Mouse (Mus musculus): Measurements from ENCODE around the gene Med28.
A peak's percentile ranks its signal among the peaks of the same experiment; 100 is the strongest.

The Med28 gene

DNA sequence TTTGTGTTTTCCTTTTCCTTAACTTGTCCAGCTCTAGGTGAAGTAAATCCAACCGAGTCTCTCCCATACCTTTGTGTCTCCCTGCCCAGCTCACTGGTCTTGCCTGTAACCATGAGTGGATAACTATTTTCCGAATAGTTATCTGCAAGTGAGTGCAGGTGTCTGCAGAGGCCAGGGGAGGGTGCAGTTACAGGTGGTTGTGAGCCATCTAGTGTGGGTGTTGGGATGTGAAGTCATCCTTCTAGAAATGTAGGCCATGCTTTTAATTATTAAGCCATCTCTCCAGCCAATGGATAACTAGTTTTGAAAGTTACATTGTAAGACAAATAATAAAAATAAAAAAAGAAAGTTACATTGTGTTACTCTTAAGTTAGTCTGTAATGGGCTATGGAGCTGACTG, 6.5 kb upstream of the Med28 start:
- no peak for DNase-seq

DNA sequence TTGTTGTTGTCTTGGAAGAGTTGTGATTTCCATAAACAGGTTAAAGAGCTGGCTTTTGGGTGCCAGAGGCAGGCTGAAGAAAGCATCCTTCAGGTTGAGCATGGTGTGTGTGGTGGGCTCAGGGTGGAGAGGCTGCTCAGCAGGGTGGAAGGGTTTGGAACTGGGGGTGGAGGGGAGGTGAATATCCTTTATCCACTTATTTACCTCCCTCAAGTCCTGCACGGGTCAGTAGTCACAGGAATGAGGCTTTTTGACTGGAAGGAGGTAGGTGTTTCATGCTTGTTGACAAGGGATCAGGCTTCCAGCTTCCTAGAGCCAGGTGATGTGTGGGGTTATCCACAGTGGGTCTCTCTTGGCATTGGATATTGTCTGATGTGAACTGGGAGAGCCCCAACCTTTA, 5.4 kb upstream of the Med28 start:
- DNase-seq, result no peak

DNA sequence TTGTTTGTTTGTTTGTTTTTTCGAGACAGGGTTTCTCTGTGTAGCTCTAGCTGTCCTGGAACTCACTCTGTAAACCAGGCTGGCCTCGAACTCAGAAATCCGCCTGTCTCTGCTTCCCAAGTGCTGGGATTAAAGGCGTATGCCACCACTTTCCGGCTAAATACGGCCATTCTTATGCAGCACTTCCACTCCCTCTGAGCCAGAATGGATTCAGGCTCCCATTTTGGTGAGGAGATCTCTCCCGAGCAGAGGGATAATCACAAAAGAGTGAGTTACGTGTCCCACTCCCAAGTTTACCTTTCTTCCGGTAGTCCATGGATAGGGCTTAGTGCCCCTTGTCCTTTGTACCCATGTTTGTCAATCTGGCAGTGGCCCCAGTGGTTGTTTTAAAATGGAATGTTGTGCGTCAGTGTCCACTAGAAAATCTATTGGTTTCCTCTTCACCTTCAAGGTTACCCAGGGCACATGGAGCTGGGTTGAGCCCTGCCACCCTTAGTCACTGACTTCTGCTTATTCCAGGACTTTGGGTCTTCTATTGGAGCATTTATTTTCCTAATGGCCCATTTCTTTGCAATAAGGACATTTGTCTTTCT, 4.8 kb upstream of the Med28 start:
- DNase-seq, result no peak

DNA sequence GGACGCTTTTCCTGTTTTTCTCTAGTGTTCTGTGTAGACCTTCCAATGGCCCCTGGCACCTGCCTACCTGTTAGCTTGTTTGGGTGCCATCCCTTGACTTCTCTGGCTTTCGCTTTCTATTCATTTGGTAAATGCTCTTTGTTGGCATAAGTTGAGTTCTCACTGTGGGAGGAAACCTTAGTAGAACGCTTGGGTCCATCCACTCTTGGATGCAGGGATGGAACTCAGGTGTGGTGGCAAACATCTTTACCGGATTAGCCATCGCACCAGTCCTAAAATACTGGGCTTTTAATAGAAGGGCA, 731 bp downstream of the Med28 start:
- DNase-seq, result no peak

DNA sequence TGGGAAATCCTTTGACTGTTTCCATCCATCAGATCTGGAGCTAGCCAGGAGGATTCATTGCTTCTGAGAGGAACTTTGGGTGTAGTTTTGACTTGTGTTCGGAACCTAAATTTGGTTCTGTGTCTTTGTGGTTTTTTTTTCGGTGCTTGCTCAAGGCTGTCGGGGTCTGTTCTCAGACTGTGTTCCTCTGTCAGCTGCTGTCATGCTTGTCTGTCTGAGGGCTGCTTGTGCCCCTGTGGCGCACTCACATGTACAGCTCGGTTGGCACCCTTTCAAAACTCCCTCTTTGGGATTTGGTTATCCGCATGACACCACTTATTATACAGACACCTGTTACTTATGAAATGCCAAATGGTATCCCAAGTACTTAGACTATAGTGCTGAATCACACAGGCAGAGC, 1.6 kb downstream of the Med28 start:
- DNase-seq, result no peak

DNA sequence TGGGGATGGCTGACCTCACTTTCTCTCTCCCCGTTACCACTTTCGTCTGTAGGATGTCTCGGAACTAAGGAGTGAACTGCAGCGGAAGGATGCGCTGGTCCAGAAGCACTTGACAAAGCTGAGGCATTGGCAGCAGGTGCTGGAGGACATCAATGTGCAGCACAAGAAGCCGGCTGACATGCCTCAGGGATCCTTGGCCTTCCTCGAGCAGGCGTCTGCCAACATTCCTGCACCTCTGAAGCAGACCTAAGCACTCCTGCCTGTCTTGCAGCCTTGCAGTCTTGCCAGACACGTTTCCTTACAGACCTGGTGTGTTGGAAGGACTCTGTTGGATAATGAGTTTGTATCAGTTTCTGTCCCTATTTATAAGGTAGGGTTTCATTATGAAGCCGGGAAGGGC, 5.1 kb downstream of the Med28 start:
- no peak for DNase-seq

DNA sequence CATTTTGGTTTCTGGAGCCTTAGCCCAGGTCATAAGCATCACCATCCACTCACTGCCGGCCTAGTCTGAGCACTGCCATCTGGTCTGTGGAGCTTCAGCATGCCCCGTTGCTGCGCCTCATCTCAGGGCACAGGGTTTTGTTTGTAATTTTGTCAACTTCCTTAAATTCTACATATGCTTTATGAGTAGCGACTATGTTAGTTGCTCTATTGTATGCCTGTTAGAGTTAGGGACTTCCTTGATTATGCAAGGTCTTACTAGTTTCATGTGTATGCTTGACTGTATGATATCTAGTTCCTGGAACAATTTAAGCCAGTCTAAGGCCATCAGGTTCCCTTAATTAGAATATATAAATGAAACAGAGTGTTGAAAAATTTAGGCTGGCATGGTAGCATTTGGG, 6.3 kb downstream of the Med28 start:
- DNase-seq, result no peak

DNA sequence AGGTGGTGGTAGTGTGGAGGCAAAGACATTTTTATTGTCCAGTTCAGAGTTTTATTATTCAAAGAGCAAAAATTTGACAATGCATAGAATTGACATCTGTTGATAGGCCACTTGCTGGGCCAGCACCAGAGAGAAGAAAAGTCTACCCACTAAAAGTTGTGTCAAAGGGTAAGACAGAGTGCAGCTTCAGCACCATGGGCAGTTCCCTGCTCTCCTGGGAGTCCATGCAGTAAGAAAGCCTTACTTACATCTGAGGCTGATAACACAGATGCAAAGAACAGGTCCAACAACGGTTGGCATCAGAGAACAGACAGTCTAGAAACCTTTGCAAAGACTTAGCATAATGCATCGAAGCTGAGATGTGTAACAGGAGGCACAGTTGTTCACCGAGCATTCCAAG, 9.7 kb downstream of the Med28 start:
- peak; percentile 42 for DNase-seq

DNA sequence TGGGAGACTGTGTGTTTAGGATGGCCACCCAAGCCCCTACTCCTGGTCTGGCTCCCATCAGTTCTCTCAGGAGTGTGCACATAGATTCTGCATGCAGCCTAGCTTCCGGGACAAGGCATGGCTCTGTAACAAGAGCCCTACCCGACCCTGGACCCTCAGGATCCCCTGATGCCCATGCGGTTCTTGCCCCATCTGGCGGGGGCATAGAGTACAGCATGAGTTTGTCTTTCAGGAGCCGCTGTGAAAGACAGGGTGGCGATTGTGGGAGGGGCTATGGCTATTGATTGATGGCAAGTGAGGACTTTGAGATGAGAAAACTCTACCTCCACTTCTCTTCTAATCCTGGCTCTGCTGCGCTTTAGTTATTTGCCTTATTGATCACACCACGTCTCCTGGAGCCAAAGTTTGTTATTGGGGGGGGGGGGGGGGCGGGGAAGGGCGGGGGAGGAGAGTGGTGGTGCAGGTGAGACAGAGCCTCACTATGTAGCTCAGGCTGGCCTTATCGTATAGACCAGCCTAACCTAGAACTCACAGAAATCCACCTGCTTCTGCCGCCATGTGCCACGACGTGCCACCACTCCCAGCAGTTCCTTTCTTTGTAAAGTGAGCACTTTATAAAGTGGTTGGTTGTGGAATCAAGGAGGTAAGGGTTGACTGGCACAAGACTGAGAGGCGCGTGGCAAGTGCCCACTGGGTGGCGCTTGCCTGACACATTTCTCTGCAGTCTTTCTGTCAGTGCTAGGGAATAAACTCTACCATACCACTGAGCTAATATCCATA, 14.5 kb downstream of the Med28 start:
- DNase-seq, result peak; percentile 87

DNA sequence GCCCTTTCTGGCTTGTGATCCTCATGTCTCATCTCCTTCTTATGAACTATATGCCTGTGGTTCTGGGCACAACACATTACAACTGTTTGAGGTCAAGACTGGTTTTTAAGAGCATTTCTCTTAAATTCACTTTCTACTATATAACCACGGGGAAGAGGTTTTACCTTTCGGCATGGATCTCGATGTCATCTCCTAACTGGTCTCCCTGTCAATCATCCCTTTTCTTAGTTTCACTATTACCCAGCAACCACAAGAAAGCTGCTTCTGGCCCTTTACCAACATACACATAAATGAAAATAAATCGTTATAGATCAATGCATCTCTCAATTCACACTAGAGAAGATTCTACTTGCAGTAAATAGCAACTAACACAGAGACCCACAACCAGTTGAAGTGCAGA, 15.1 kb downstream of the Med28 start:
- DNase-seq, result no peak

DNA sequence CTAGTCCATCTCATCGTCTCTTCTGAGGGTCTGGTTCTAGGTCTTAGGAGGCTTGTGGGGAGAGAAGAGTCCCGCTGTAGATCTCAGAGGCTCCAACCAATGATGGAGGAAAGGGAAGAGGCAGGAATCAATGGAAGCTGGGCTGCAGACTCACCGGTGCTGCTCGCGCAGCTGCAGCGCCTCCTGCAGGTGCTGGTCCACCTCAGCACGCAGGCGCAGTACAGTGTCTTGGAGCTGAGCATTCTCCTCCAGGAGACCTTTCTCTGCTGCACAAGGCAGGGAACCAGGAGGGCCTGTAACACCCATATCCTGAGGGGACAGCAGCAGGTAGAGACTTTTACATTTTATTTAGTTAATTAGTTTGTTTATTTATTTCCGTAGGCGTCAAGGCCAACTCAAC, 19.5 kb downstream of the Med28 start:
- peak; percentile 30 for DNase-seq

DNA sequence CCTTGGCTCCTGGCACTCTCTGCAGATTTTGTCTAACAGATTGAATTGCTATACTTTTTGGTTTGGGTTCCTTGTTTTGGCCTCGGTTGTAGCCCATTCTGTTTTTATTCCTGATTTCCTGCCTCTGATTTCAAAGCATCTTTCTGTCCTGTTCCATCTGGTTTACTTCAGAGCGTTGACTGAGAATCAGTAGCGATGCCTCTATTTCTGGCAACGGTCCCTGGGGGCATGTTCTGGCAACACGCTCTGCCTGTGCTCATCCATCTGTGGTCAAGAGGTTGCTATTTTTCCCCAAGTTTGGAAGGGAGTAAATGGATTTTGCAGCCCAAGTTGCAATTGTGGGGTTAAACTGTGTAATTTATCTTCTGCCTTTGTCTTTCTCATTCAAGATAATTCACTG, 23.3 kb downstream of the Med28 start:
- DNase-seq, result no peak

DNA sequence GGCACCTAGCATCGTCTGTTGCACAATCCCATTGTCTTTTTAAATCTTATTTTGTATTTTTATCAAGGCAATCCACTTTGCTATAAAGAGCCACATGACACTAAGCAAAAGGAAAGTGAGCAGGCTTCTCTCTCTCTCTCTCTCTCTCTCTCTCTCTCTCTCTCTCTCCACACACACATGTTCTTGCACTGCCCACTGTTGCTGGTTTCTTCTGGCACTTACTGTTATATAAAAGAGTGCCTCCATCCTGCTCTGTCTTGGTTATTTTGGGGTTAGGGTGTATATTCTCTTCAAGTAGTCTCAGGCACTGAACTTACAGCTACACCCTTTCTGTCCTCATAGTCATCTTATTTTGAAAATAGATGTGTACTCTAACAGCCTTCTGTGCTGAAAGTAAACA, 29.6 kb downstream of the Med28 start:
- no peak for DNase-seq

DNA sequence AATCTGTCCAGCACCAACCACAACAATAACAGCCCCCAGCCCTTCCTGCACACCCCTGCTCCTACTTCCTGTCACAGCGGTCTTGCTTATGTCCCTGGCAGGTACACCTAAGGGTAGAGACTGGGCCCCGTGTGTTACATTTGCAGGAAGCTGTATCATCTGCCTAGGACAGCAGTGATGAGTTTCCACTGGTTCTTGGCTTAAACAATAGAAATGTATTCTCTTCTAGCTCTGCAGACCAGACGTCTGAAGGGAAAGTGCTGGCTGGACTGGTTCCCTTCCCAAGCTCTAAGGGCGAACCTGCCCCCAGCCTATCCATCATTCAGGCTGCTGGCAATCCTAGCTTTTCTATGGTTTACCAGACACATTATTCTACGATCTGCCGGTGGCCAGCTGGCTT, 44.0 kb downstream of the Med28 start:
- DNase-seq, result peak; percentile 8

DNA sequence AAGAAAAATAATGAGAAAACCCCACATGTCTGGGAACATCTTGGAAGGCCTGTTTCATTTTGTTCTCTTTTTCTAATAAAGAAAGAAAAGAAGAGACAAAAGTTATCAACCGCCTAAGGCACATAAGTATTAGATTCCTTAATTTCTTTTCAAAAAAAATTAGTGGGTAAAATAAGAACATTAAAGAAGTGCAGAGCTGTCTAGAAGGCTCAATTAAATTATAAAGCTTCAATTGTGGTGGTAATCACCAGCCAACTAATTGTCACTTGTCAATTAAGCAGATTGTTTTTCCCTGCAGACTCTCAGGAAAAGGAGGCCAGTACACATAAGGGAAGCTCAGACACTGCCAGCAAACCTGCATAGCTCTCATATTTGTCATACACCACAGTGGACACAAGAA, 45.8 kb downstream of the Med28 start:
- no peak for DNase-seq

DNA sequence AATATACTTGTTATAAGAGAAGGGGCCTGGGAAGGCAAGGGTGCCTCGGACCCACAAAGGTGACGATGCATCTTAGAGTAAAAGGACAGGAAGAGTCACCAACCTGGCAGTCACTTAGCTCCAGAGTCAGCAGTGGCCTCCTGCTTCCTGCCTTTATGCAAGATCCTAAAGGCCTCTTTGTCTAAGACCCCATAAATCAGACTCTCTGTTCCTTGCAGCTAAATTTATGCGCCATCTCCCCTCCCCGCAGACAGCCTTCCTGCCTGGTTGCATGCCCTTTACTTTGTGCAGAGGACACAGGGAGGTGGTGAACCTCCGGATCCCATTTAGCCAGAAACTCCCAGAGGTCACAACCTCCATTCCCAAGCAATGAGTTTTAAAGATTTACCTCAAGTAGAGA, 52.8 kb downstream of the Med28 start:
- DNase-seq, result no peak

DNA sequence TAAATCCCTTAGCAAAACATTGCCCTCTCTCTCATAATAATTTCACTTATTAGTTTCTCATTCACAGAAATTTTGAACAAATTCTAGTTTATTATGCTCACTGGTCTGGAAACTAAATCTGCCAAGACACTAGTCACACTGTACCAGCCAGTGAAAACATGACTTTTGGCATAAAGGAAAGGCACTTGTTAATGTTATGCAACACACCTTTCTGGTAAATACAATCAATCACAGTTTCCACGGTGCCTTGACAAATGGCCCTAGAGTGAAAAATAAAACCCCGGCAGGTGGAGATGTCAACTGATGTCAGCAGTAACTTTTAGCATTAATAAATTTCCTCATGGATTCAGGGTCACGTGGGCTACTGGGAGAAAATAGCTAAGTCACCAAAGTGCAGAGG, 56.7 kb downstream of the Med28 start:
- no peak for DNase-seq

DNA sequence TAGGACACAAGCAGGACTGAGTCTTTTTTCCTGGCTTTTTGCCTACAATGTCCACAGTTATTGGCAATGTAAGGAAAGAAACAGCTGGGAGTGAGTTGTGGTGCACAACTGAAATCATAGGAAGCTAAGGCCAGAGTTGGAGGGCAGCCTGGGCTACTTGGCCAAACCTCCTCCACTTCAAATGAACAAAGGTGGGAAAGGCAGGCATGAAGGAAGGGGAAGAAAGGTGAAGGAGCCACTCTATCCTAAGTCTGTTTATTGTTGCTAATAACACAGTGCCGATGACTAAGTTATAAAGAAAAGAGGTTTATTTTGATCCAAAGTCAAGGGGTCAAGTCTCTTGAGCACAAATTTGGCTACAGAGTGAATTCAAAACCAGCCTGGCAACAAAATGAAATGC, 57.3 kb downstream of the Med28 start:
- no peak for DNase-seq
